Mouse (Mus musculus) gastrocnemius, adult 2 months (tissue): ENCODE results near the gene Ppp6r2. TPM values are rescaled to one million over a fixed set of nuclear protein-coding genes. Genes with fewer than 3 reads are reported as not detected.

Experiments used
- DNase-seq: peaks from one replicate; pipeline ENCODE4 v3.0.0; 2022
- H3K27ac ChIP-seq: fragments of 200-600 bp; 2 replicates; pipeline ENCODE4 v1.8.1; 2022; ENCODE audit warnings: mild to moderate bottlenecking
- H3K4me3 ChIP-seq: fragments of 200-600 bp; 2 replicates; pipeline ENCODE4 v1.8.1; 2022; ENCODE audit warnings: mild to moderate bottlenecking, moderate library complexity
- CTCF ChIP-seq: fragments of 200-600 bp; IDR thresholded peaks from 2 replicates; pipeline ENCODE4 v1.8.1; 2022; ENCODE audit warnings: antibody characterized with exemption, mild to moderate bottlenecking, moderate library complexity
- intact Hi-C: fragments of 180-260 bp; cut with DNase I; formaldehyde crosslinking; loops from one replicate; pipeline ENCODE4 v1.15.1; 2025
- total RNA-seq, 2 experiments: library from RNA; stranded (reverse); gene quantifications; 2 replicates each; pipeline ENCODE4 v1.2.3; 2021

Ppp6r2 gene
- total RNA-seq, 2 experiments from 2014 or later = 90.7 to 94.1 TPM

GRCm38 (mm10) chr15:89177121-89177520, 34.2 kb upstream of the Ppp6r2 start:
- DNase-seq = peak; percentile 71
- TF ChIP-seq CTCF = no peak
- Histone ChIP-seq H3K4me3 (peak overlapping the region; percentile 21), H3K27ac (peak overlapping the region; percentile 86)
- intact Hi-C loops = no loop called here

GRCm38 (mm10) chr15:89177576-89178259, 33.6 kb upstream of the Ppp6r2 start:
- intact Hi-C loops = no loop called here
- DNase-seq = no peak
- Histone ChIP-seq H3K4me3 (peak overlapping the region; percentile 86), H3K27ac (peak overlapping the region; percentile 86)
- TF ChIP-seq CTCF = no peak

- DNase-seq = peak; percentile 18
- no peak for TF ChIP-seq CTCF
Measured at GRCm38 (mm10) chr15:89178260-89178860, 33.0 kb upstream of the Ppp6r2 start.

GRCm38 (mm10) chr15:89178954-89179629, 32.3 kb upstream of the Ppp6r2 start:
- Histone ChIP-seq H3K4me3 (peak overlapping the region; percentile 86), H3K27ac (peak overlapping the region; percentile 86)
- no peak for TF ChIP-seq CTCF
- peak; percentile 77 for DNase-seq
- intact Hi-C loops = no loop called here

More at GRCm38 (mm10) chr15:89178260-89178860, 33.0 kb upstream of the Ppp6r2 start:
- peak overlapping the region; percentile 86 for H3K4me3 ChIP-seq
- intact Hi-C loops = no loop called here
- peak overlapping the region; percentile 86 for H3K27ac ChIP-seq

- Histone ChIP-seq H3K4me3 (peak overlapping the region; percentile 86), H3K27ac (peak overlapping the region; percentile 86)
- intact Hi-C loops = no loop called here
- TF ChIP-seq CTCF = no peak
- DNase-seq = peak; percentile 9
Measured at GRCm38 (mm10) chr15:89179630-89179964, 31.8 kb upstream of the Ppp6r2 start.

- intact Hi-C loops = no loop called here
- DNase-seq = peak; percentile 44
Measured at GRCm38 (mm10) chr15:89180081-89180541, 31.2 kb upstream of the Ppp6r2 start.

GRCm38 (mm10) chr15:89180571-89181229, 30.7 kb upstream of the Ppp6r2 start, which contains the start of gene Plxnb2:
TSS of gene Plxnb2 (minus strand) at chr15:89180788.
- DNase-seq = peak; percentile 86
- Histone ChIP-seq H3K27ac (peak within 1 kb of the TSS; percentile 86), H3K4me3 (peak within 1 kb of the TSS; percentile 86)
- no peak for TF ChIP-seq CTCF
- intact Hi-C loops = no loop called here

More at GRCm38 (mm10) chr15:89180081-89180541, 31.2 kb upstream of the Ppp6r2 start:
- no peak for TF ChIP-seq CTCF
- H3K27ac ChIP-seq = peak overlapping the region; percentile 86
- peak overlapping the region; percentile 86 for H3K4me3 ChIP-seq

GRCm38 (mm10) chr15:89181561-89182270, 29.6 kb upstream of the Ppp6r2 start:
- DNase-seq = peak; percentile 20
- intact Hi-C loops = no loop called here
- TF ChIP-seq CTCF = peak; percentile 29; the same call in 1 of the 2 replicates
- Histone ChIP-seq H3K27ac (peak overlapping the region; percentile 86), H3K4me3 (peak overlapping the region; percentile 86)

GRCm38 (mm10) chr15:89182328-89182741, 29.0 kb upstream of the Ppp6r2 start:
- no peak overlapping the region for H3K4me3 ChIP-seq
- intact Hi-C loops = no loop called here
- TF ChIP-seq CTCF = peak; percentile 13; the same call in 1 of the 2 replicates
- DNase-seq = peak; percentile 54
- H3K27ac ChIP-seq = peak overlapping the region; percentile 86

GRCm38 (mm10) chr15:89182842-89183241, 28.5 kb upstream of the Ppp6r2 start:
- peak; percentile 13 for DNase-seq
- intact Hi-C loops = no loop called here
- Histone ChIP-seq H3K4me3 (no peak overlapping the region), H3K27ac (peak overlapping the region; percentile 86; the same call in 1 of the 2 replicates)
- no peak for TF ChIP-seq CTCF

- peak; percentile 7 for DNase-seq
- Histone ChIP-seq H3K27ac (no peak overlapping the region), H3K4me3 (no peak overlapping the region)
- intact Hi-C loops = no loop called here
- TF ChIP-seq CTCF = no peak
Measured at GRCm38 (mm10) chr15:89184141-89184936, 27.0 kb upstream of the Ppp6r2 start.

GRCm38 (mm10) chr15:89184937-89185227, 26.5 kb upstream of the Ppp6r2 start:
- TF ChIP-seq CTCF = no peak
- peak; percentile 18 for DNase-seq
- H3K4me3 ChIP-seq = no peak overlapping the region
- intact Hi-C loops = no loop called here
- no peak overlapping the region for H3K27ac ChIP-seq
